Mouse (Mus musculus) adrenal gland, adult 8-10 months (tissue): ENCODE measurements around the gene Ak7. TPM values are rescaled to one million over a fixed set of nuclear protein-coding genes. Genes with fewer than 3 reads are reported as not detected.

Experiments
- DNase-seq: peaks from one replicate; pipeline ENCODE4 v3.0.0; 2022
- total RNA-seq, 4 experiments: library from RNA; stranded (reverse); gene quantifications; 2 replicates each; pipeline ENCODE4 v1.2.4; 2022

Ak7 gene
- total RNA-seq = 1 to 10 TPM in 1 of 4 experiments, under 1 TPM in 3; 0.12 to 1.1 (median 0.60) TPM

DNA sequence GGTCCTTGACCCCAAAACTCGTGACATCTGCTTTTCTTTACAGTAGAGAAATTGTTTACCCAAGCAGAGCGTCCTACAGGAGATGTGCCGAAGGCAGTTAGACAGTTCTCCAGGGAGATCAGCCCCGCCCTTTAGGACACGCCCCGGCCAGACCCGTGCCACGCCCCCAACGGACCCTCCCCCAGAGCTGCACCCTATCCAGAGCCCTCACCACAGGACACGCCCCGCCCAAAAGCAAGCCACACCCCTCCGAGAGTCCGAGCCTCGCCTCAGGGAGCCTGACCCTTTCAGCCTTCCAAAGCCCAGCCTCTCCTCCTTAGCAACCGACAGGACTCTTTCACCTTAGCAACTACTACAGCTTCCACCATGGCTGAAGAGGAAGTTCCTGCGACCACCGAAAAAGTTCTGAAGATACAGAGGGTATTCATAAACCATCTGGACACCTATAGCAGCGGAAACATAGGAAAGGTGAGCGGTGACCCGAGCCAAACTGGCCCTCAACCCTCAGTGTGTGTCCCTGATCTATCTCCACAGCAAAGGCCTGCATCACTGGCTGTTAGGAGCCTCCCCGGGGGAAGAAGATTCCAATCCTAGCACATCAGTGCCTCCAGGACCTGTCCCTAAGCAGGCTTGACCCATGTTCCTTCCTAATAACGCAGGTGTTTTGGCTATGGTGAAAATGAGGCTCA is at the start of gene Ak7:
TSS of gene Ak7 (plus strand) at position 178 of the 689 bp plus-strand sequence.
- DNase-seq = peak; percentile 82

DNA sequence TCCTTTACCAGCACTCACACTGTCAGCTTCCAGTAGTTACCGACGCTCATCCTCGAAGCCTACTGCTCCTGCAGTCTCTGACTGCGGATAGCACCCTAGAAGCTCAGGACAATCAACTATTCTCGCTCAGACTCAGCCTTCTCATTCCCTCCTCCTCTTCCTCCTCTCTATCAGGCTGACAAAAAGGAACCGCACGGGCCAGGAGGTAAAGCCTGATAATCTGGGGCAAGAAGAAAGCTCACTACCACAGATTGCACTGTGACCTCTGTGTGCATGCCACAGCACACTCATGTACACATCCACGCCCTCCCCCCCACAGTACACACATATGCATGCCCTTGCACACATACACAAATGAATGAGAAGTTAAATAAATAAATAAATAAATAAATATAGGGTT is 29.5 kb upstream of the Ak7 start:
- no peak for DNase-seq

GRCm38 (mm10) chr12:105678211-105678610 is 27.6 kb upstream of the Ak7 start:
- no peak for DNase-seq

- no peak for DNase-seq
Measured at GRCm38 (mm10) chr12:105678762-105679161, 27.0 kb upstream of the Ak7 start.

- DNase-seq = peak; percentile 19
Measured at GRCm38 (mm10) chr12:105683933-105684901, 21.6 kb upstream of the Ak7 start, which contains the start of gene Gskip. TSS of gene Gskip (plus strand) at chr12:105684829.

GRCm38 (mm10) chr12:105685001-105685691 is 20.6 kb upstream of the Ak7 start, which contains the start of gene Atg2b:
TSS of gene Atg2b (minus strand) at chr12:105685211.
- peak; percentile 93 for DNase-seq

- DNase-seq = no peak
Measured at GRCm38 (mm10) chr12:105686791-105687190, 19.0 kb upstream of the Ak7 start.

DNA sequence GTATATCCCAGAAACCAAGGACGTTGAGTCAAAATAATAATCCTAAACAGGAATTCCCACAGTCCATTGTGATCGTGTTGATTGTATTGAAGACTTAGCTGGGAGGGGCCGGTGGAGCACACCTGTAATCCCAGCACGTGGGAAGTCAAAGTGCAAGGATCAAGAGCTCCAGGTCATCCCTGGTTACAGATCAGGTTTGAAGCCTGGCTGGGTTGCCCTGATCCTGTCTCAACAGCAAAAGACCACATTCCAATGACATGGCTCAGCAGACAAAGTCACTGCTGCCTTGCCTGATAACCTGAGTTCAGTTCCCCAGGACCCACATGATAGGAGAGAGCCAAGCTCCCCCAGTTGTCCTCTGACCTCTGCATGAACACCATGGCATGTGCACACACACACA is 18.4 kb upstream of the Ak7 start:
- DNase-seq = no peak

DNA sequence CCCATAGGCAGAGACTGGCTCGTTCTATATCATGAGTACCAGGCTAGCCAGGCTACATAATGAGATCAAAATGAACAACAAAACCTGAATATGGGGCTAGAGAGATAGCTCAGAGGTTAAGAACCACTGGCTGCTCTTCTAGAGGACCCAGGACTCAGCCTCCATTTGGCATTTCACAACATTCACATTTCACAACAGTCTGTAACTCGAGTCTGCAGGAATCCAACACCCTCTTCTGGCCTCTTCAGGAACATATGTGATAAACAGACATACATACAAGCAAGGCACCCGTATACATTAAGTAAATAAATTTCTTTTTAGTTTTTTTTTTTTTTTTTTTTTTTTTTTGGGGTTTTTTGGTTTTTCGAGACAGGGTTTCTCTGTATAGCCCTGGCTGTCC is 17.2 kb upstream of the Ak7 start:
- DNase-seq = no peak

GRCm38 (mm10) chr12:105689435-105689834 is 16.3 kb upstream of the Ak7 start:
- no peak for DNase-seq

DNA sequence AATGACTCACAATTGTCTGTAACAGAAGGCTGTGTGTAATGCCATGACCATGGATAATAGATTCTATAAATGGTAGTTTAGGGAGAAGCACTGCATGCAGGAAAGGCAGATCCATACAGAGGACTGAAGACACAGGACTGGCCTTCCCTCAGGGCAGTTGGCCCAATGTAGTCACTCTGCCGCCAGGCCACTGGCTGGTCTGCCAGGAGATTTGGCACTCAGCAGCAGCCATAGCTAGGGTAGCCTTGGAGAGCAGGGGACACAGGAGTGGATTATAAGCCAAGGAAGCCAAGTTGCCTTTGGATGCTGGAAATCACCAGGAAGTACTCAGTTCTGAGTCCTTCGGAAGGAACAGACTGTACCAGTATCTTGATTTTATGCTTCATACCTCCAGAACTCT is 11.8 kb upstream of the Ak7 start:
- no peak for DNase-seq

GRCm38 (mm10) chr12:105695848-105696247 is 9.9 kb upstream of the Ak7 start:
- DNase-seq = no peak

DNA sequence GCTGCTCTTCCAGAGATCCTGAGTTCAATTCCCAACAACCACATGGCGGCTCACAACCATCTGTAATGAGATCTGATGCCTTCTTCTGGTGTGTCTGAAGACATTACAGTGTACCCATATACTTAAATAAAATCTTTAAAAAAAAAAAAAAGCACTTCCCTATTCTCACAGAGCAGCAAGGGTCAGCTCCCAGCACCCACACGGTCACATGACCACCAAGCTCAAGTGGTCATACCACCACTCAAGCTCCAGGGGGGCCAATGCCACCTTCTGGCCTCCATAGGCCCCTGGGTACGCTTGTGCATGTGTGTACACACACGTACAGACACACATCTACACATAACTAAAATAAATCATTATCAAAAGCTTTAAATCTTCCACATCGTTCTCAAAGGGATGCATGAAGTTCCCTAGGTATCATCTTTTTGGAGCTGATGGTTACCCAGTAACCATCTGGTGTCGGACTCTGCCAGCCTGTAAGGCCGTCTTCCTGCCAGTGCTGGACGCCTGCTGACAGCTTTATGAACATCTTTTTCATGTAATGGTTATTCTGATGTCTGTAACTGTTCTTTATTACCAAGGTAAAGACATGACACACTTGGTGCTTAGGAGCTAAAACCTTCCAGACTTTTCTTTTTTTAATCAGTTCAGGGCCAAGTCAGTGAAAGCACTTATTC is 8.5 kb upstream of the Ak7 start:
- DNase-seq = no peak

DNA sequence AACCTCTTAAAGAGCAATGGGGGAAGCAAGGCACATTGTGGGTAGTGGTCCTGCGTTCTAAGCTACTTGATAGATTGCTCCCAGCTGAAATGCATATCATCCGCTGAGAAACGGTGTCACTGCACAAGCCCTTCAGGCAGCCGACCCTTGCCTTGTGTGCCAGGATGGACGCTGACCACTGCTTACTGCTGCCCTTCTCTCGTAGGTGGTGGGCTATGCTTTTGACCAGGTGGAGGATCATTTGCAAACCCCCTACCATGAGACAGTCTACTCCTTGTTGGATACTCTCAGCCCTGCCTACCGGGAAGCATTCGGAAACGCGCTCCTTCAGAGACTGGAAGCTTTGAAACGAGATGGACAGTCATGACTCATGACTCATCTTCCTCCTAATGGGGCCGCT is 5.3 kb upstream of the Ak7 start:
- no peak for DNase-seq

DNA sequence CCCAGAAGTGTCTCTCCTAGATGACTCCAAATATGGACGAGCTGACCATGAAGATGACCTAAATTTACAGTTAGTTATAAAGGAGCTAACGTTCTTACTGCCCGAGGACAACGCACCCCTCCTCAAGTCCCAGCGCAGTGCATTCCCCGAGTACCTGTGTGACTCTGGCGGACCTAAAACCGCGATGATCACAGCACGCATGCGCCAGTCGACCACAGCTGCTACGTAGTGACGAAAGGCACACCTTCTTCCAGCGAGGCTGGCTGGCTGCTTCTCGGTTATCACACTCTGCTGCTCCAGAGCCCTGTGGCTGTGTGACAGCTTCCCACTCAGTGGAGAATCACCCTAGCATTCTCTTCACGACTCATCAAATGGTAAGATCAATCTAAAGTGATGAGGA is 12.8 kb downstream of the Ak7 start:
- peak; percentile 20 for DNase-seq

DNA sequence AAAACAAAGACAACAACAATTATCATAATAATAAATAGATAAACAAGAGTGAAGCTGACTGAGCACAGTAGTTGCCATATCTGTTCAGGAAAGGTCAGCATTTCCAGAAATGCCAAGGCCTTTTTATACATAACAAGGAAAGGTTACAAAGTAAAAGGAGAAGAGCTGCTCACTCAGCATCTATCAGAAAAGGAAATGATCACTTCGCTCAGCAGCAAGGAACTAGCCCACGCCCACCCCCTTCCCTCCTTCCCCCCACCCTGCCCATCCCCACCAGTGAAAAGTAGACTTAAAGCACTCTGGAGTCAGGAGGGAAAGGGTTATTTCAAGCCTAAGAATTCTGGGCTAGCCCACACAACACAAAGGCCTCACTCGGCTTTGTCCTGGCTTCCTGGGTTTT is 14.4 kb downstream of the Ak7 start:
- no peak for DNase-seq

DNA sequence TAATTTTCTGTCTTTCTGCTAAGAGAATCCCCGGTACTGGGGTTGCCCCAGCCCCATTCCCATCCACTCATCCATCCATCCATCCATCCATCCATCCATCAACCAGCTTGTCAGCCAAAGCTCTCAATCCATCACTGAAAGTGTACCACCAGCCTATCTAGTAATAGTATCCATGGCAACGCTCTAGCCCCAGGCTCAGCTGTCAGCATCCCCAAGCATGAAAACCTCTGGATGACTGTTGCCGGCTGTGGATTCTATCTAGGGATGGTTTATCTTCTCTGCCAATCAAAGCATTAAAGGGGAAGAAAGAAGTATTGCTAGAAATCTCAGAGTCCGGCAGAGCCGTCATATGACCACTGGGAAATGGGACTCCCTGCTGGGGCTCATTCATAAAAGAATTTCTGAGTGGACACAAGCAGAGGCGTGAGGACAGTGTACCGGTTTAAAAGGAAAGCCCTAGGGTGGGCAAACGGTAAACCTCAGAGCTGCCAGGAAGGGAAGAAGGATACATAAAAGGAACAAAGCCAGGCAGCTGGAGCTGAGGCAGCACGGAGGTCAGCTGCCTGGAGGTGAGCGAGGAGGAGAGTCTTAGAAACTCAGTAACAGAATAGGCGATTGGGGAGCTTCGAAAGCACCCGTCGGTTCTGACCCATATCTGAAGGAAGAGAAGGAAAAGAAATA is 15.8 kb downstream of the Ak7 start:
- no peak for DNase-seq

DNA sequence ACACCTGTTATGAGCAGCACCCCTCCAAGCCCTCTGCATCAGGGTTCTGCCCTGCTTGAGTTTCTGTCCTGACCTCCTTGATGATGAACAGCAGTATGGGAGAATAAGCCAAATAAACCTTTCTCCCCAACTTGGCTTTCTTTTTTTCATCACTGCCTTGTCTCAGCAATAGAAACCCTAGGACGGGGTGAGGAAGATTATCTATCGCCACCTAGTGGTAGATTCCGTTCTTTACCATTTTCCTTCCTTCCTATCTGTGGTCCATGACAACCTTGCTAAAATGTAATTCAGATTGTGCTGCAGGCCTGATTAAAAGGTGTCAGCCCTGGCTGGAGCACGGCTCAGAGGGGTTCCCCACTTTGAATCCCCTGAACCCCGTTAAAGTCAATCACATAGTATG is 16.9 kb downstream of the Ak7 start:
- DNase-seq = no peak

- no peak for DNase-seq
Measured at GRCm38 (mm10) chr12:105724616-105725015, 18.8 kb downstream of the Ak7 start.

DNA sequence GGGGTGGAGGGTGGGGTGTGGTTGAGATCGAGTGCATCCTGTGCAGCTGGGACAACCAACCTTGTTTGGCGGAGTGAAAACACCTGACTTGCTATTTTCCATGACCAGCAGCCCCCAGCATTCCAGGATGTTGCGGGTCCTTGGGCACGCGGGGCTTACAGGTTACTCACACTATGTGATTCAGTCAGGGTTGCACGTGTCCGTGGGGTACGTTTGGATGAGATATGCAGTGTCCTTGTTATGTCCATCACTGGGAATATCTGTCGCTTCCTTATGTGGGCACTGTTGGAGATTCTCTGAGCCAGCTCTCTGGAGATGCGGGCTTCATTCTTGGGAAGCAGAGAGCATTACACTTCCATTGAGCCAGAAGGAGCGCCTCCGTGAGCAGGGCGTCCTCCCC is 20.0 kb downstream of the Ak7 start:
- DNase-seq = peak; percentile 16

DNA sequence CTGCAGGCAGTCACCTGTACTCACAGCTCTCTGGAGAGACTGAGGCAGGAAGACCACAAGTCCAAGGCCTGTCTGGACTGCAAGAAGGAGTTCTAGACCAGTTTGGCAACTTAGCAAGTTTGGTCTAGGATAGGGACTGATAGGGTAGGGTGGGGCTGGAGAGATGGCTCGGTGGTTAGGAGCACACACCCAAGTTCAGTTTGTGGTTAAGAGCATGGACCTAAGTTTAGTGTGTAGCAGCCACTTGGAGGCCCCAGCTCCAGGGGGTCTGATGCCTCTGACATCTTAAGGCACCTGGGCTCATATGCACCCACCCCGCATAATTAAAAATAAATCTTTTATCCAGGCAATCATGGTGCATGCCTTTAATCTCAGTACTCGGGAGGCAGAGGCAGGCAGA is 21.5 kb downstream of the Ak7 start:
- no peak for DNase-seq

DNA sequence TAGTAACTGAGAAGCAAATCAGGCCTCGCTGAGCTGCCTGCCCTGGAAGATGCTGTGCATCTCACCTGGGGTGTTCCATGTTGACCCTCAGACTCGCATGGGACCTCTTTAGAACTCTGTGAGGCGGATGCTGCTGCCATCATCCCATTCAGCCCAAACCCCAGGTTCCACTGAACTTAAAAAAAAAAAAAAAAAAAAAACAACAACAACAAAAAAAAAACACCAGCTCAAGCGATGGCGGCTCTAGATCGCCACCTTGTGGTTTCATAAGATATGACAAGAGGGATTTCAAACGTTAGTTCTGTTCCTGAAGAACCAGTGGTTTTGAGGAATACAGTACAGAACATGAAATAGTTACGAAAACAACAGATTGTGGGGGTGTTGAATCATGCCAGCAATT is 22.2 kb downstream of the Ak7 start:
- no peak for DNase-seq
